Mouse (Mus musculus) heart, postnatal 10 days (tissue): ENCODE data around the gene Slc25a36. TPM values are rescaled to one million over a fixed set of nuclear protein-coding genes. Genes with fewer than 3 reads are reported as not detected.
A peak's percentile ranks its signal among the peaks of the same experiment; 100 is the strongest.

Experiments
- DNase-seq, 2 experiments: peaks; one replicate each; pipeline ENCODE4 v3.0.0; 2021
- intact Hi-C: fragments of 180-260 bp; cut with DNase I; formaldehyde crosslinking; loops from one replicate; pipeline ENCODE4 v1.15.1; 2025
- total RNA-seq, 2 experiments: library from RNA; stranded (reverse); gene quantifications; 2 replicates each; pipeline ENCODE4 v1.2.3; 2021

Slc25a36 gene
- total RNA-seq, 2 experiments from 2014 or later: 38.6 to 42.3 TPM

DNA sequence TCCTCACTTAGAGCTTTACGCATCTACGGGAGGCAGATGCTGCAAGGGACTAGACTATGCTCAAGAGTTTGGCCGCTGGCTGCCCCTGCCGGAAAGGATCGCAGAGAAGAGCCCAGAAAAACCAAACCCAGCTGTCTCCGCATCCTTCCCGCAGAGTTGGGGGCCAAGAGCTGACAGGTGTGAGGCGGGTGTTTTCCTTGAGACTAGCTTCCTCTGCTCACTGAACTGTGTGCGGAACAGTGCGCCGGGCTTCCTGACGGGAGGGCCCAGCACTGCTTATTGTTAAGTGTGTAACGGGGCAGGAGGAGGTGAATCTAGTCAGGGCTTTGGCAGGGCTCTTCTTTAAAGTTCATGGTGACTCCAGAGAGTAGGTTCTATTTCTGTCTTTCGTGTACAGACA lies 55.1 kb downstream of the Slc25a36 start:
- intact Hi-C loops: no loop called here
- DNase-seq: peak; percentile 22 to 34

DNA sequence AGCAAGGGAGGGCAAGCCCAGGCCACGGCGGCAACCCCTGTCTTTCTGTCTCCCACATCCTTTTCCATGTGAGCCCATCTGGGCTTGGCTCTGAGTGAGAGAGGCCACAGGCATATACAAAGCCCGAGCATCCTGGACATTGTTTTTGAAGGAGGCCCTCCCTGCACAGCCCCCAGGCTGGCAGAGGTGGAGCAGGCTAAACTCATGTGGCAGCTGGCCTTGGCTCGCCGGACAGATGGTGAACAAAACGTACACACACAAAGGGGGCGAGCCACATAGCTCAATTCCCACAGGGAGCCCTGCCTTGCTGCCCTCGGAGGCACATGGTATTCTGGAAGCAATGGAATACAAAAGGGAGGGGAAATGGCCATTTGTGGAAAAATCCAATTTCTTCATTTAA lies 59.8 kb downstream of the Slc25a36 start:
- no peak for DNase-seq
- intact Hi-C loops: no loop called here

DNA sequence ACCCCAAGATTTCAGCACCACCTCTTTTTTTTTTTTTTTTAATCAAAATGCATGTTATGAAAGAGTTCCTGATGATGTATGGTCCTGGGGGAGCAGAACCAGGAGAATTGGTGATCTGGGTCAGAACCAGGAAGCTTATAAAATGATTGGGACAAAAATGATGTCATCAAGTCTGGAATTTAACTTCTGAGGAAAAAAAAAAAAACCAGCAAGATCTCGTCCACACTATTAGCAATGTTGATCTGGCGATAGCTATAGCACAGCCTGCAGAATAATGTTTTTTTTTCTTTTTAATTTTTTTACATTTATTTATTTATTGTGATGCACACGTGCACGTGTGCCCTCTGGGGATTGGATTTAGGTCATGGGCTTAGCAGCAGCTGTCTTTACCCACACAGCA lies 64.7 kb downstream of the Slc25a36 start:
- intact Hi-C loops: no loop called here
- DNase-seq: no peak

DNA sequence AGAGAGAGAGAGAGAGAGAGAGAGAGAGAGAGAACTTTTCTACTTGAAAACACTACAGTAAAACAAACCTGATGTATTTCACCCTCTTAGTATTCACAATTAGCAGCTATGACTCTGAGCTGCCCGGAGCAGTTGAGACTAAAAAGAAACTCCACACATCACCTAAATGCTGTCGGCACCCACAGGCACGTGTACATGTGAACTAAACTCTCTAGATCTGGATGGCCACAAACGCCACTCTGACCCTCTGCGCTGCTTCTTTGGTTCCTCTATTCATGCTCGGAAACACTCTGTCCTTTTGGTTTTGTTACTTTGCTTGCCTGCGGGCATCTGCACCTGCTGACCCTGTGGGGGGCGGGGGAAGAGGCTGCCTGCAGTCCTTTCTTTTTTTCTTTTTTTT lies 69.3 kb downstream of the Slc25a36 start:
- no peak for DNase-seq
- intact Hi-C loops: no loop called here

DNA sequence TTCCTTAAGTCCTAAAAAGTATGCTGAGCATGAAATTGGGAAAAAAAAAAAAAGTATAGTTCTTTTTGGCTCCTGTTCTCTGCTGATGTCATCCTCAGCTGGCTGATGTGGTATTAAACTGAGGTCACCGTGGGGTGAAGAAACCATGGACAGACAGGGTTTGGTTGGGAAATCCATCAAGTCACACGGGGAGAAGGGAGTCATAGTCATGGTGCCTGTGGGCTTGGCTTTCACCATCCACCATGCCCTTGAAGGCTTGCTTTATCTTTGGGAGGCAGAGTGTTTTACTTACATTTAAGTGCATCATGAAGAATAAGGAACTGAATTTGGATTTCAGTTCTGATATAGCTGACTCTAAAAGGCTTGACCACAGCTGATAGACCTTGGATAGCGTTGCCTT lies 72.9 kb downstream of the Slc25a36 start:
- intact Hi-C loops: no loop called here
- no peak for DNase-seq

DNA sequence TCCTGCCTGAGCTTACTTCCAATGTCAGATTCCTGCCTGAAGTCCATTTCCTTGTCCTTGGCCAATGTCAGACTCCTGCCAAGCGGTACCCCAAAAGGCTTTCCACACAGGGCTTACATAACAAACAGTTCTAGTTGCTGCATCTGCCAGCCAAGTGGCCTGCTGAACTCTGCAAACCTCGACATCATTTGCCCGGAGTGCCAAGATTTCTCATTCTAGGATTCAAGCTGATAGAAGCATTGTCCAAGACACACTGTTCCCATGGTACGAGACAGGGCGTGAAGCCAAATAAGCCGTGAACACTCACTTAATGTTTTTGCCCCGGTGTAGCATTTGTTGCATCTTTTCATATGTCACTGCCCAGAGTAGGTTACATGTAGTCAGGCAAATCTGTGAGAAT lies 74.3 kb downstream of the Slc25a36 start:
- no peak for DNase-seq
- intact Hi-C loops: no loop called here

DNA sequence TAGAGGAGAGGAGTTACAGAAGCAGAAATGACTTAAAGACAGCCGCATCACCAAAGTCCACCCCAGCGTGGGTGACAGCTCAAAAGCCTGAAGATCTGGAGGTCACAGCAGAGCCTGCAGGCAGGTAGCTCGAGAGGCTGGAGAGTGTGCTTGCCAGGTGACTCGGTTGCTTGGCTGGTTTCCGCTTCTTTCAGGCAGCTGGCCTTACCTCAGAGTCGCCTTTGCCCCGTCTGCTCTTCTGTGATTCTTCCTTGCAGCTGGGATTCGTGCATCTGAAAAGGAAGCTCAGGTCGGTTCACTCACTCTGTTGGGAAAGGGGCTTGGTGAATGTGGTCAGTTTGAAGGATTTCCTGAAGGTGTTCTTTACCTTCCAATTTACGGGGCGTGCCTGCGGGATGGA lies 83.6 kb downstream of the Slc25a36 start:
- intact Hi-C loops: no loop called here
- no peak for DNase-seq

DNA sequence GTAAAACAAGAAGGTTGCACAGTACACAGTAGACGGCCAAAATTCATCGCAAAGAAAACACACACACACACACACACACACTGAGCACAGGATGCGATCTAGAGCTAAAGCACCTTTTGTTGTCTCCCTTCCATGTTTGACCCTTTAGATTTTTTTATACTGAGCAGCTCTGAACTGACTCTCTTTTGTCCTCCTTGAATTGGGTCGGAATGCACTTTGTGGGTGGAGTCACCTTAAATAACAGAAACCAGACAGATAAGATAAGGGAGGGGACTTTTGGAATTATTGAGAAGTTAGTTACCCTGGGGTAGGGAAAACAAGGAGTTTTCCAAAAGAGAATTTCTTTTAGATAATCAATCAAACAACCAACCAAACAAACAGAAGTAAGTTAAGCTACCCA lies 85.0 kb downstream of the Slc25a36 start:
- DNase-seq: no peak
- intact Hi-C loops: no loop called here

Other genes starting within 250 kb of the Slc25a36 start
- gene Pxylp1, start 218.5 kb downstream of the Slc25a36 start, total RNA-seq: 10 to 100 TPM; 15.6 to 17.0 TPM
- gene Spsb4, start 92.3 kb downstream of the Slc25a36 start, total RNA-seq: 10 to 100 TPM; 11.4 to 17.9 TPM